Mouse (Mus musculus) Patski (cell line): ENCODE results near the gene Plxnd1. TPM values are rescaled to one million over a fixed set of nuclear protein-coding genes. Genes with fewer than 3 reads are reported as not detected.

Experiments used
- ATAC-seq: fragments of 100-300 bp; one replicate; pipeline ENCODE4 v1.8.0; 2021
- CTCF ChIA-PET: fragments of 350-600 bp; sonication (Branson Sonifier 250); formaldehyde crosslinking; loops from one replicate; lab custom pipeline; 2022; ENCODE audit warnings: inconsistent platforms; lab: Charles Lee
- POLR2A ChIA-PET: fragments of 350-600 bp; sonication (Branson Sonifier 250); formaldehyde crosslinking; loops from one replicate; lab custom pipeline; 2022; ENCODE audit warnings: antibody characterized with exemption, inconsistent platforms; lab: Charles Lee
- DNase-seq: peaks from one replicate; pipeline ENCODE4 v3.0.0-alpha.2; 2011; ENCODE audit warnings: low read depth, low spot score
- H3K27me3 ChIP-seq: fragments of 371-371 bp; one replicate; pipeline ENCODE4 v1.5.1; 2021
- CTCF ChIP-seq: fragments of 100-300 bp; IDR thresholded peaks from one replicate; pipeline ENCODE4 v1.5.1; 2021
- in situ Hi-C: fragments of 300-500 bp; cut with MboI; formaldehyde crosslinking; loops from 3 replicates; pipeline ENCODE4 v1.11.1; 2018; ENCODE audit warnings: low pct_unique_long_range_greater_than_20kb, mixed read lengths
- polyA plus RNA-seq: library from polyadenylated mRNA; unstranded; gene quantifications from one replicate; pipeline ENCODE4 v1.2.3, GENCODE M21; 2021

Plxnd1 gene
- polyA plus RNA-seq, 1 experiment from 2014 or later = 79.9 TPM

DNA sequence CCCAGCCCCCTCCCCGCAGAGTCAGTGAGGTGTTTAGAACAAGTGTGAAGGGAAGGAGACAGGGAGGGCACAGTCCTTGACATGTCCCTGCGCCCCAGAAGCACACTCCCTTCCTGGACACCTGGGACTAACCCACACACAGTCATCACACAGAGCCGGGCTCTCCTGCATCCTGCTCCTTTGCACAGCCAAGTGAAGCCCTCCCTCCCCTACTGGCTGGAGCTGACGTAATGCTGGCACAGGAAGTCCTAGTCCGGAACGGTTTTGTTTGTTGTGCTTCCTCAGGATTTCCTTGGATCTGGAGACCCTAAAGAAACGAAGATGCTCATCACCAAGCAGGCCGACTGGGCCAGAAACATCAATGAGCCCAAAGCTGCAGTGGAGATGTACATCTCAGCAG, 84.9 kb downstream of the Plxnd1 start:
- no peak for ATAC-seq
- TF ChIP-seq CTCF = no peak

GRCm38 (mm10) chr6:115909052-115909451, 85.8 kb downstream of the Plxnd1 start:
- in situ Hi-C loops = no loop called here
- ChIA-PET POLR2A (no interaction called here), CTCF (no interaction called here)
- no peaks in the 10 kb centered on the region for H3K27me3 ChIP-seq
- TF ChIP-seq CTCF = no peak
- ATAC-seq (no peak), DNase-seq (no peak)

More for the DNA sequence above, 84.9 kb downstream of the Plxnd1 start:
- H3K27me3 ChIP-seq = no peaks in the 10 kb centered on the region
- no peak for DNase-seq
- CTCF ChIA-PET = no interaction called here
- POLR2A ChIA-PET = no interaction called here
- in situ Hi-C loops = no loop called here

DNA sequence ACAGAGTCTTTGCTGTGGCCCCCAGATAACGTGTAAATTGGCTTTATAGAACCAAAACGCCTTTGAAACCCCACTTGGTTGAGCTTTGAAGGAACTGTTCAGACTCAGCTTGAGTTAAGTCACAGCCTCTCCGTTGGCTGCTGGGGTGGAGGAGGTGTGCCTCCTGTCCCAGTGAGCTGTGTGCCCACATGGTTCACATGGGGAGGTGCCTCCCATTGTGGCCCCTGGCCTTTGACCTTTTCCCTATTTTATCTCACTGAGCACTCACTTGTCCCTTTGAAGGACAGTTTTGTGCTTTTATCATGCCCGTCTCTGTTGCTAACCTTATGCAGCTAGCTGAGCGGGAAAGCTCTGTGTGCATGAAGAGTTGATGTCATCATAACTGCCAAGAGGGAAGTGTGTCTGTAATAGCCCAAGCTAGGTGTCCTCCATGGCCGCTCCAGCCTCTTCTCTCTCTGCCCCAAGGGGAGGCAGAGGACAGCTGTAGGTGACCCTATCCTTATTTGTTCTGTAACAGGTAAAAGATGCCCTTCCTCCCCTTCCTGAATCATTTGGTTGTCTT, 86.3 kb downstream of the Plxnd1 start:
- no peak for DNase-seq
- ATAC-seq = no peak
- H3K27me3 ChIP-seq = no peaks in the 10 kb centered on the region
- ChIA-PET POLR2A (no interaction called here), CTCF (no interaction called here)
- in situ Hi-C loops = no loop called here
- TF ChIP-seq CTCF = no peak

DNA sequence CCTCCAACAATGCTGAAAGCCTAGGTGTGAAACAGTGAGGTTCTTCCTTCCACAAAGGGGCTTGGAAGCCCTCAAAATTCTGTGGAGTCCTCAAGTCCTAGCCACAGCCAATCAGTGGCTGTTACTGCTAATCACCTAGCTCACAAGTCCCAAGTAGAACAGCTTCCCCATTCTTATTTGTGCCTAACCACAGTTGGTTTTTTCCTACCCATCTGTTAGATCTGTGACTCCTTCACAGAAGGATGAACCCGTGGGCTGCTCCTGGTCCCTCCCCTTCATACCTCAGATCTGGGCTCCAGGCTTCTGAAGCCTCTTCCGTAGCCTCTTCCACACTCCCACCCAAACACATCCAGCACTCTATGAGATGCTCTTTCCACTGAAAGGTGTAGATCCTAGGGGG, 87.9 kb downstream of the Plxnd1 start:
- DNase-seq (no peak), ATAC-seq (no peak)
- in situ Hi-C loops = no loop called here
- ChIA-PET CTCF (no interaction called here), POLR2A (no interaction called here)
- TF ChIP-seq CTCF = no peak
- H3K27me3 ChIP-seq = no peaks in the 10 kb centered on the region

- in situ Hi-C loops = no loop called here
- POLR2A ChIA-PET = no interaction called here
- TF ChIP-seq CTCF = no peak
- no peak for ATAC-seq
- DNase-seq = no peak
- H3K27me3 ChIP-seq = no peaks in the 10 kb centered on the region
- CTCF ChIA-PET = no interaction called here
Observed at GRCm38 (mm10) chr6:115906455-115906854, 88.3 kb downstream of the Plxnd1 start.

GRCm38 (mm10) chr6:115905568-115905967, 89.2 kb downstream of the Plxnd1 start:
- no peaks in the 10 kb centered on the region for H3K27me3 ChIP-seq
- POLR2A ChIA-PET = no interaction called here
- DNase-seq (no peak), ATAC-seq (no peak)
- CTCF ChIA-PET = no interaction called here
- TF ChIP-seq CTCF = no peak
- in situ Hi-C loops = no loop called here

Other genes starting within 250 kb of the Plxnd1 start
- not detected for gene Tmem40, start 232.6 kb downstream of the Plxnd1 start, polyA plus RNA-seq
- 9.9 TPM for gene Cand2, start 220.5 kb downstream of the Plxnd1 start, polyA plus RNA-seq
- gene Rpl32, start 186.3 kb downstream of the Plxnd1 start, polyA plus RNA-seq = 1,474 TPM
- gene Efcab12, start 156.6 kb downstream of the Plxnd1 start, polyA plus RNA-seq = 0.10 TPM
- gene Mbd4, start 141.6 kb downstream of the Plxnd1 start, polyA plus RNA-seq = 6.8 TPM
- gene Ift122, start 141.5 kb downstream of the Plxnd1 start, polyA plus RNA-seq = 41.6 TPM
- gene Rho, start 63.3 kb downstream of the Plxnd1 start, polyA plus RNA-seq = 0.12 TPM
- not detected for gene H1foo, start 50.1 kb downstream of the Plxnd1 start, polyA plus RNA-seq
- gene Tmcc1, start 198.5 kb upstream of the Plxnd1 start, polyA plus RNA-seq = 24.3 TPM
- gene Washc2, start 213.0 kb upstream of the Plxnd1 start, polyA plus RNA-seq = 92.9 TPM